Mouse (Mus musculus): ENCODE measurements around the gene Rnf152. TPM values are rescaled to one million over a fixed set of nuclear protein-coding genes. Genes with fewer than 3 reads are reported as not detected.

Rnf152 gene
- polyA plus RNA-seq, 1 experiment from 2014 or later: 1.5 TPM

- Histone ChIP-seq H3K4me1 (peaks cover 13% of the 10 kb centered on the region; the same call in 1 of the 2 replicates), H3K4me3 (no peak overlapping the region), H3K27ac (no peak overlapping the region), H3K4me2 (replicated peaks) (no peak overlapping the region), H3K27me3 (no peaks in the 10 kb centered on the region), H3K9ac (no peak overlapping the region), H3K9me3 (no peaks in the 10 kb centered on the region), H3K36me3 (no peaks in the 10 kb centered on the region)
- ATAC-seq (ENCODE audit: low FRiP score, low read depth): no peak
- WGBS: 74% methylated on average over 6 of the region's 6 CpGs
Measured at GRCm38 (mm10) chr1:105302164-105302563, 54.3 kb downstream of the Rnf152 start.

- Histone ChIP-seq H3K27me3 (no peaks in the 10 kb centered on the region), H3K36me3 (no peaks in the 10 kb centered on the region), H3K4me1 (peaks cover 13% of the 10 kb centered on the region; the same call in 1 of the 2 replicates), H3K9ac (no peak overlapping the region), H3K9me3 (no peaks in the 10 kb centered on the region), H3K4me2 (replicated peaks) (no peak overlapping the region), H3K27ac (no peak overlapping the region), H3K4me3 (no peak overlapping the region)
- ATAC-seq (ENCODE audit: low FRiP score, low read depth): no peak
- 76% methylated on average over 9 of the region's 9 CpGs for WGBS
Measured at GRCm38 (mm10) chr1:105301764-105302163, 54.7 kb downstream of the Rnf152 start.

- Histone ChIP-seq H3K9ac (no peak overlapping the region), H3K36me3 (no peaks in the 10 kb centered on the region), H3K4me2 (replicated peaks) (no peak overlapping the region), H3K27ac (no peak overlapping the region), H3K4me3 (no peak overlapping the region), H3K4me1 (no peaks in the 10 kb centered on the region), H3K9me3 (no peaks in the 10 kb centered on the region), H3K27me3 (no peaks in the 10 kb centered on the region)
- ATAC-seq (ENCODE audit: low FRiP score, low read depth): no peak
- 87% methylated on average over 2 of the region's 2 CpGs for WGBS
Measured at GRCm38 (mm10) chr1:105291859-105292258, 64.7 kb downstream of the Rnf152 start.

GRCm38 (mm10) chr1:105287536-105287935 lies 69.0 kb downstream of the Rnf152 start:
- H3K27me3 ChIP-seq: no peaks in the 10 kb centered on the region
- H3K4me2 ChIP-seq (replicated peaks): no peak overlapping the region
- no peaks in the 10 kb centered on the region; the same call in 1 of the 2 replicates for H3K4me1 ChIP-seq
- H3K27ac ChIP-seq: no peak overlapping the region
- no peak for ATAC-seq (ENCODE audit: low FRiP score, low read depth)
- H3K36me3 ChIP-seq: peaks cover 3% of the 10 kb centered on the region; the same call in 1 of the 2 replicates
- H3K9me3 ChIP-seq: no peaks in the 10 kb centered on the region
- H3K4me3 ChIP-seq: no peak overlapping the region
- WGBS: 68% methylated on average over 4 of the region's 4 CpGs
- no peak overlapping the region for H3K9ac ChIP-seq

GRCm38 (mm10) chr1:105286906-105287305 lies 69.6 kb downstream of the Rnf152 start:
- Histone ChIP-seq H3K9me3 (no peaks in the 10 kb centered on the region), H3K27ac (no peak overlapping the region), H3K27me3 (no peaks in the 10 kb centered on the region), H3K36me3 (peaks cover 3% of the 10 kb centered on the region; the same call in 1 of the 2 replicates), H3K4me1 (no peaks in the 10 kb centered on the region; the same call in 1 of the 2 replicates), H3K9ac (no peak overlapping the region), H3K4me2 (replicated peaks) (no peak overlapping the region), H3K4me3 (no peak overlapping the region)
- ATAC-seq (ENCODE audit: low FRiP score, low read depth): no peak
- 88% methylated on average over 5 of the region's 5 CpGs for WGBS

- no peak overlapping the region for H3K4me3 ChIP-seq
- no peak overlapping the region for H3K4me2 ChIP-seq (replicated peaks)
- WGBS: 89% methylated on average over 4 of the region's 4 CpGs
- no peaks in the 10 kb centered on the region for H3K27me3 ChIP-seq
- no peak overlapping the region for H3K9ac ChIP-seq
- H3K9me3 ChIP-seq: no peaks in the 10 kb centered on the region
- peaks cover 3% of the 10 kb centered on the region; the same call in 1 of the 2 replicates for H3K36me3 ChIP-seq
- H3K27ac ChIP-seq: no peak overlapping the region
- no peak for ATAC-seq (ENCODE audit: low FRiP score, low read depth)
- peaks cover 9% of the 10 kb centered on the region for H3K4me1 ChIP-seq
Measured at GRCm38 (mm10) chr1:105285001-105285400, 71.5 kb downstream of the Rnf152 start.

GRCm38 (mm10) chr1:105284116-105284515 lies 72.4 kb downstream of the Rnf152 start:
- no peak overlapping the region for H3K4me3 ChIP-seq
- no peak overlapping the region for H3K27ac ChIP-seq
- no peaks in the 10 kb centered on the region for H3K9me3 ChIP-seq
- H3K27me3 ChIP-seq: no peaks in the 10 kb centered on the region
- WGBS: 66% methylated on average over 8 of the region's 8 CpGs
- H3K4me1 ChIP-seq: peaks cover 11% of the 10 kb centered on the region
- no peak overlapping the region for H3K4me2 ChIP-seq (replicated peaks)
- H3K9ac ChIP-seq: no peak overlapping the region
- H3K36me3 ChIP-seq: peaks cover 3% of the 10 kb centered on the region; the same call in 1 of the 2 replicates
- no peak for ATAC-seq (ENCODE audit: low FRiP score, low read depth)

- Histone ChIP-seq H3K4me2 (replicated peaks) (no peak overlapping the region), H3K4me1 (peaks cover 11% of the 10 kb centered on the region), H3K36me3 (peaks cover 3% of the 10 kb centered on the region; the same call in 1 of the 2 replicates), H3K9me3 (no peaks in the 10 kb centered on the region), H3K27ac (no peak overlapping the region), H3K4me3 (no peak overlapping the region), H3K27me3 (no peaks in the 10 kb centered on the region), H3K9ac (no peak overlapping the region)
- ATAC-seq (ENCODE audit: low FRiP score, low read depth): no peak
- 44% methylated on average over 3 of the region's 3 CpGs for WGBS
Measured at GRCm38 (mm10) chr1:105281277-105281676, 75.2 kb downstream of the Rnf152 start.

GRCm38 (mm10) chr1:105280160-105280559 lies 76.3 kb downstream of the Rnf152 start:
- Histone ChIP-seq H3K27me3 (no peaks in the 10 kb centered on the region), H3K9me3 (no peaks in the 10 kb centered on the region), H3K36me3 (peaks cover 3% of the 10 kb centered on the region; the same call in 1 of the 2 replicates), H3K9ac (no peak overlapping the region), H3K27ac (no peak overlapping the region), H3K4me1 (peaks cover 11% of the 10 kb centered on the region; the same call in 1 of the 2 replicates), H3K4me3 (no peak overlapping the region), H3K4me2 (replicated peaks) (no peak overlapping the region)
- 43% methylated on average over 2 of the region's 2 CpGs for WGBS
- peak; percentile 40 for ATAC-seq (ENCODE audit: low FRiP score, low read depth)

GRCm38 (mm10) chr1:105274500-105275194 lies 81.9 kb downstream of the Rnf152 start:
- no peak overlapping the region for H3K4me2 ChIP-seq (replicated peaks)
- no peaks in the 10 kb centered on the region for H3K4me1 ChIP-seq
- no peak overlapping the region for H3K4me3 ChIP-seq
- WGBS: 85% methylated on average over 3 of the region's 3 CpGs
- no peak for ATAC-seq (ENCODE audit: low FRiP score, low read depth)
- no peaks in the 10 kb centered on the region for H3K9me3 ChIP-seq
- H3K27me3 ChIP-seq: no peaks in the 10 kb centered on the region
- no peaks in the 10 kb centered on the region for H3K36me3 ChIP-seq
- H3K27ac ChIP-seq: no peak overlapping the region
- no peak overlapping the region for H3K9ac ChIP-seq

GRCm38 (mm10) chr1:105271104-105271503 lies 85.4 kb downstream of the Rnf152 start:
- ATAC-seq (ENCODE audit: low FRiP score, low read depth): no peak
- 85% methylated on average over 10 of the region's 10 CpGs for WGBS
- Histone ChIP-seq H3K36me3 (no peaks in the 10 kb centered on the region), H3K9ac (no peak overlapping the region), H3K4me2 (replicated peaks) (no peak overlapping the region), H3K4me3 (no peak overlapping the region), H3K27me3 (no peaks in the 10 kb centered on the region), H3K4me1 (no peaks in the 10 kb centered on the region), H3K9me3 (no peaks in the 10 kb centered on the region), H3K27ac (no peak overlapping the region)

- no peaks in the 10 kb centered on the region for H3K27me3 ChIP-seq
- 0 out of 2 replicates have a peak, but pooled peaks cover 10% of the 10 kb centered on the region for H3K4me1 ChIP-seq
- no peak overlapping the region for H3K9ac ChIP-seq
- no peaks in the 10 kb centered on the region for H3K9me3 ChIP-seq
- H3K4me2 ChIP-seq (replicated peaks): no peak overlapping the region
- H3K36me3 ChIP-seq: no peaks in the 10 kb centered on the region
- H3K27ac ChIP-seq: no peak overlapping the region
- WGBS: 43% methylated on average over 3 of the region's 3 CpGs
- peak; percentile 69; the same call in 1 of the 2 replicates for ATAC-seq (ENCODE audit: low FRiP score, low read depth)
- H3K4me3 ChIP-seq: no peak overlapping the region
Measured at GRCm38 (mm10) chr1:105263283-105264033, 93.1 kb downstream of the Rnf152 start.

Measured in limb, embryonic 13.5 days (tissue).